Mouse (Mus musculus): ENCODE data around the gene F12.

DNA sequence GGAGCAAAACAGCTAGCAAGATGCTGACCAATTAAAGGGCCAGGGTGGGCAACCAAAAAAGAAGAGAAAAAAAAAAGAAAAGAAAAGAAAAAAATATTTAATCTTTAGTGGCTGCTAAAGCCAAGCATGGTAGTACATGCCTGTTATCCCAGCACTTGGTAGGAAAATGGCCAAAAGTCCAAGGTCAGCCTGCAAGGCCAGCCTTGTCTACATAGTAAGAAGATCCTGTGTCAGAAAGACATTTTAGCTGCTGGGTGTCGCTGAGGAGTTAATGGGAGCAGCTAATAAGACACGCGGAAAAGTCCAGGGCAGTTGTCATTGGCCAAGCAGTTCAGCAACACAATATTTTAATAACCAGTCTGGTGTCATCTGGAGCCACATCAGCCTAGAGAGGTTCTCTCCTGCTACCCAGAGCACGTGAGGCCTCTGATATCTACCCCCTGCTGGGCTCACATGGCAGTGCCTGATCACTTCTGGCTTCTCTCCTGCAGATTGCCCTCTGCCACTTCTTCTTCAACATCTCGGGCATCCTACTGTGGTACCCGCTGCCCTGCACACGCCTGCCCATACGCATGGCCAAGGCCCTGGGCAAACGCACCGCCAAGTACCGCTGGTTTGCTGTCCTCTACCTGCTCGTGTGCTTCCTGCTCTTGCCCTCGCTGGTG lies 13.8 kb downstream of the F12 start:
- TF ChIP-seq CTCF (IDR thresholded peaks at IDR 0.05; ENCODE audit: control insufficient read depth, insufficient read depth, low read length) (no peak), POLR2A (IDR thresholded peaks at IDR 0.05; ENCODE audit: borderline replicate concordance, control insufficient read depth, low read depth, low read length) (no peak)

All from bone marrow, adult 2 months (tissue).